Mouse (Mus musculus) lung, embryonic 16.5 days (tissue): ENCODE data around the gene Ccl8. TPM values are rescaled to one million over a fixed set of nuclear protein-coding genes. Genes with fewer than 3 reads are reported as not detected.

Experiments
- ATAC-seq: fragments of 200-750 bp; cut with Nextera tagmentation; 2 replicates; pipeline ENCODE4 v1.8.0; 2017; ENCODE audit warnings: low read depth, mild to moderate bottlenecking, moderate library complexity
- H3K27ac ChIP-seq: fragments of 300-500 bp; sonication (generic); 2 replicates; pipeline ENCODE4 v1.5.1; 2014; ENCODE audit warnings: mild to moderate bottlenecking, control low read depth, low read length
- H3K27me3 ChIP-seq: fragments of 300-500 bp; sonication (generic); 2 replicates; pipeline ENCODE4 v1.6.1; 2014; ENCODE audit warnings: low read depth, low read length, mixed read lengths; ENCODE audit not compliant: control insufficient read depth, insufficient read depth
- H3K36me3 ChIP-seq: fragments of 300-500 bp; sonication (generic); 2 replicates; pipeline ENCODE4 v1.6.1; 2014; ENCODE audit warnings: low read length; ENCODE audit not compliant: control insufficient read depth, insufficient read depth
- H3K4me1 ChIP-seq: fragments of 300-500 bp; sonication (generic); replicated peaks from 2 replicates; pipeline ENCODE4 v1.6.1; 2014; ENCODE audit warnings: low read length, mixed read lengths; ENCODE audit not compliant: control insufficient read depth, insufficient read depth
- H3K4me2 ChIP-seq: fragments of 300-500 bp; sonication (generic); 2 replicates; pipeline ENCODE4 v1.6.1; 2014; ENCODE audit warnings: low read depth, low read length, control low read depth
- H3K4me3 ChIP-seq: fragments of 300-500 bp; sonication (generic); 2 replicates; pipeline ENCODE4 v1.5.1; 2014; ENCODE audit warnings: mild to moderate bottlenecking, low read length, control low read depth
- H3K9ac ChIP-seq: fragments of 300-500 bp; sonication (generic); 2 replicates; pipeline ENCODE4 v1.6.1; 2014; ENCODE audit warnings: low read length, control low read depth
- H3K9me3 ChIP-seq: fragments of 300-500 bp; sonication (generic); 2 replicates; pipeline ENCODE4 v1.6.1; 2016; ENCODE audit warnings: low read length; ENCODE audit not compliant: control insufficient read depth
- WGBS: fragments of 180-500 bp; shearing (Covaris S2); extraction: QIAGEN DNeasy Blood & Tissue Kit; methylation state at CpG from one replicate; pipeline ENCODE4 v1.1.7; 2014; 5-methylcytosine and 5-hydroxymethylcytosine counted together
- polyA plus RNA-seq: library from polyadenylated mRNA; unstranded; fragments of >200 nt; fragmentation: Nextera tagmentation; extraction: Ambion mirVana; gene quantifications from 2 replicates; pipeline ENCODE4 v1.2.1, GENCODE M21; 2015

Ccl8 gene
- not detected in 2 replicates for polyA plus RNA-seq

- Histone ChIP-seq H3K4me3 (no peak within 1 kb of the TSS), H3K36me3 (no peaks in the 10 kb centered on the region), H3K9me3 (no peaks in the 10 kb centered on the region), H3K9ac (no peak within 1 kb of the TSS), H3K27ac (no peak within 1 kb of the TSS), H3K4me1 (no peaks in the 10 kb centered on the region), H3K27me3 (no peaks in the 10 kb centered on the region), H3K4me2 (no peak within 1 kb of the TSS)
- no peak for ATAC-seq
- WGBS = 90% methylated on average over 3 of the region's 3 CpGs
Measured at GRCm38 (mm10) chr11:82114885-82115284, at the start of gene Ccl8. TSS of gene Ccl8 (plus strand) at chr11:82115185.

- 67% methylated on average over 7 of the region's 7 CpGs for WGBS
- H3K9ac ChIP-seq = no peak overlapping the region
- no peak for ATAC-seq
- H3K27me3 ChIP-seq = no peaks in the 10 kb centered on the region
- no peak overlapping the region for H3K27ac ChIP-seq
- H3K36me3 ChIP-seq = no peaks in the 10 kb centered on the region
- no peaks in the 10 kb centered on the region for H3K9me3 ChIP-seq
- no peak overlapping the region for H3K4me2 ChIP-seq
- H3K4me3 ChIP-seq = no peak overlapping the region
- H3K4me1 ChIP-seq = no peaks in the 10 kb centered on the region
Measured at GRCm38 (mm10) chr11:82066953-82067571, 47.9 kb upstream of the Ccl8 start.

DNA sequence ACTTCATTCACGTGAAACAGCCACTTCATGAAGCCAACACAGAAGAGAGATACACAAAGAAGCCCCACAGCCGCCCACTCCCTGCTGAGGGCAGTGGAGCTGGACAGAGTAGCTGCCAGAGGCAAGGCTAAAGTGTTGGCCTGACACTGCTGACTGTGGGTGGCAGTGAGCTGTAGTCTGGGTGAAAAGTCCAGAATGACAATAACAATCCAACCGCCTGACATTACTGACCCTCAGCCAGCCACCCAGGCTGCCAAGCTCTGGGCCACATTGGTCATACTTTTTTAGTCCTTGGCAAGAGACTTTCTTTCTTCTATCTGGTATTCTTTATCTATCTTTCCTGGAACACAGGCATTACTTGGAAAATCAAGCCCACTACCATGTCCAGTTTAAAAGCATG, 43.9 kb upstream of the Ccl8 start:
- H3K27ac ChIP-seq = no peak overlapping the region
- no peak for ATAC-seq
- WGBS = 70% methylated on average over 3 of the region's 3 CpGs

DNA sequence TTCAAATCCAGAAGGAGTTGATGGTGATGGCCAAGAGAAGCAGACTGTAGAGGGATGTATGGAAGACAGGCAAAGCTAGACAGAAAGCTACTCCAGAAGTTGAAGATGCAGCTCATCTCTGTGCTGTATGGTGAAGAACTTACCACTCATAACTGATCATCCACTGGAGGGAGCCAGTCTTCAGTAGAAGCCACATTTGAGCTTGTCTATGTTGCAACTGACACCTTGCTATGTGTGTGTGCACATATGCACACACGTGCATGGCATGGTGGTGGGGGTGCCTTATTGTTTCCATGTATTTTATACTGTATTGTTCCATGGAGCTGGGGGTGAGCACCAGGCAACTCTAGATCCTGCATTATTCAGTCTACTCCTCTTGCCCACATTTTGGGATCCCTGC, 42.6 kb upstream of the Ccl8 start:
- Histone ChIP-seq H3K4me3 (no peak overlapping the region), H3K27ac (no peak overlapping the region), H3K9ac (no peak overlapping the region), H3K27me3 (no peaks in the 10 kb centered on the region), H3K9me3 (no peaks in the 10 kb centered on the region), H3K36me3 (no peaks in the 10 kb centered on the region), H3K4me1 (no peaks in the 10 kb centered on the region), H3K4me2 (no peak overlapping the region)
- no peak for ATAC-seq
- WGBS = 65% methylated on average over 1 of the region's 1 CpGs

More for the DNA sequence above, 43.9 kb upstream of the Ccl8 start:
- Histone ChIP-seq H3K4me2 (no peak overlapping the region), H3K9me3 (no peaks in the 10 kb centered on the region), H3K27me3 (no peaks in the 10 kb centered on the region), H3K36me3 (no peaks in the 10 kb centered on the region), H3K4me3 (no peak overlapping the region), H3K9ac (no peak overlapping the region), H3K4me1 (no peaks in the 10 kb centered on the region)

DNA sequence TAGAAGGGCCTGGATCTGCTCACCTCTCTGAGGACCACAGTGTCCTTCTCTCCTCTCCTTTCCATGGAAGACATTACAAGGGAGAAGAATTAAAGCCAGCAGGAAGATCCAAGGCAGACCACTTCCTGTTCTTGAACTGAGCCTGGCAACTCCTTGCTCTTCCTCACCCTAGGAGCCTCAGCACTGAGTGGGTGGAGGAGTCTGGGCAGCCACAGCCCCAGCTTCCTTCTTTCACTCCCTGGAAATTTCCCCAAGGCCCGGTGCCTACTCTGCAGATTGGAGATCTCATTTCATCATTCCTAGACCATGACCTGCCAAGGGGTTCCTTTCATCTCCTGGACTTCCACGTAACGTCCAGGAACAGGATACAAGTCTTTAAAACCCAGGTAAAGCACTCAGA, 42.0 kb upstream of the Ccl8 start:
- no peak overlapping the region for H3K4me3 ChIP-seq
- H3K4me1 ChIP-seq = no peaks in the 10 kb centered on the region
- no peaks in the 10 kb centered on the region for H3K36me3 ChIP-seq
- no peak overlapping the region for H3K27ac ChIP-seq
- H3K4me2 ChIP-seq = no peak overlapping the region
- 76% methylated on average over 3 of the region's 3 CpGs for WGBS
- H3K9ac ChIP-seq = no peak overlapping the region
- ATAC-seq = no peak
- H3K9me3 ChIP-seq = no peaks in the 10 kb centered on the region
- H3K27me3 ChIP-seq = no peaks in the 10 kb centered on the region

GRCm38 (mm10) chr11:82073686-82074085, 41.3 kb upstream of the Ccl8 start:
- Histone ChIP-seq H3K27me3 (no peaks in the 10 kb centered on the region), H3K36me3 (no peaks in the 10 kb centered on the region), H3K4me1 (no peaks in the 10 kb centered on the region), H3K9ac (no peak overlapping the region), H3K4me3 (no peak overlapping the region), H3K4me2 (no peak overlapping the region), H3K9me3 (no peaks in the 10 kb centered on the region), H3K27ac (no peak overlapping the region)
- ATAC-seq = no peak
- WGBS = 66% methylated on average over 3 of the region's 3 CpGs

DNA sequence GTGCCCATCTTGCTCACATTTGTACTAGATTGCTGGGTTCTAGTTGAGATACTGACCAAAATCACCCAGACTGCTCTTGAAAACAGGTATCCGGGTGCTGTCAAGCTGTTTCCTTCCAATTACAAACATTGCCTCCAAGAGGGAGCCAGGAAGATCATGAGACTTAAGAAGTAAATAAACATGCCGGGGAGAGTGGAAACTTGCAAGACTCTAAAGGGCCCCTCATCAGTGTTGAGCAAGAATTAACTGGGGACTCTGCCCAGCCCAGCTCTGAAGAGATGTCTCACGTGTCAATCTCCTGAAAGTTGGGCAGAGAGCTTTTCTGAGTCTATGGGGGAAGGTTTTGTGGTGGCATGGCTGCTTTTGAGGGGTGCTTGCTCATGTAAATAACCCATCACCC, 38.0 kb upstream of the Ccl8 start:
- Histone ChIP-seq H3K9me3 (0 out of 2 replicates have a peak, but pooled peaks cover 2% of the 10 kb centered on the region), H3K9ac (no peak overlapping the region), H3K27ac (no peak overlapping the region), H3K4me1 (no peaks in the 10 kb centered on the region), H3K27me3 (no peaks in the 10 kb centered on the region), H3K4me3 (no peak overlapping the region), H3K36me3 (no peaks in the 10 kb centered on the region), H3K4me2 (no peak overlapping the region)
- ATAC-seq = no peak
- 28% methylated on average over 3 of the region's 3 CpGs for WGBS

DNA sequence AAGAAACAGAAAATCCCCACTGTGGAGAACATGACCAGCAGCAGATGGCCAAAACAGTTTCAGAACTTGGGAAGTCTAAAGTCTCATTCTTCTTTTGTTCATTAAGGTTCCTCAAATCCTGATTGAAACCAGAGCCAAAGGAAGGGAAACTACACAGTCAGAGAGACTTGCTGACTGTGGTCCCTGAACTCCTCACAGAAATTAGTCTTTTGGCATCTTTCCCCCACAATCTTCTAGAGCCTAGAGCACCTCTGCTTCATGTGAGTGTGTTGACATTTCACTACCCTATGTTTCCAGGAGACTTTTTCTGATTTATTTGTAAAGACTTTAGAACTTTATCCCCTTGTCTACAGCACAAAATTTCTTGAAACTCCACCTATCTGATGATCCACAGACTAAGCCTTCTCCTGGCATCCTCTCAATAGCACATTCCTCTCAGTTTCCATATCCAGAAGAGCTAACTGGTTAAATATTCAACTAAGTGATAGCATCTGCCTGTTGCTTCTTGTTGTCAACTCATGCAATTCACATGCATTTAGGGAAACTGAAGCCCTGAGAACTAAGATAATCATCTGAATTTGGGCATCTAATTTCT, 36.8 kb upstream of the Ccl8 start:
- Histone ChIP-seq H3K9me3 (0 out of 2 replicates have a peak, but pooled peaks cover 2% of the 10 kb centered on the region), H3K27me3 (no peaks in the 10 kb centered on the region), H3K36me3 (no peaks in the 10 kb centered on the region), H3K4me2 (no peak overlapping the region), H3K9ac (no peak overlapping the region), H3K4me1 (no peaks in the 10 kb centered on the region), H3K4me3 (no peak overlapping the region), H3K27ac (no peak overlapping the region)
- ATAC-seq = no peak

DNA sequence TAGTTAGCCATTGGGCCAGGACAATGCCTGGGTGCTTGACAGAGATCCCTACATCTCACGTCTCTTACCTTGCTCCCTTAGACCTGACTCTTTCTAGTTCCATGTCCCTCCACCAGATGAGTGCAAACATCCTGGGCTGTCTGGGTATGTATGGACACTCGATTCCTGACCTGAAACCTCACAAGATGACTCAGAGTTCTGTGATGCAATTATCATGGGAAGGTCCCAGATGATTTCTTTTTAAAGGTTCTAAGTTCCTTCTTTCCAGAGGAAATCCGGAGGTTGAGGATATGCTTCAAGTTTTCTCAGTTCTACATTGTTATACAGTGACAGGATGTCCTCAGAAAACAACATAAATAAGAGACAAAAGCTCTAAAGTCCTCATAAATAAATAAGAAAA, 34.1 kb upstream of the Ccl8 start:
- ATAC-seq = no peak
- no peaks in the 10 kb centered on the region for H3K27me3 ChIP-seq
- no peak overlapping the region for H3K27ac ChIP-seq
- 0 out of 2 replicates have a peak, but pooled peaks cover 2% of the 10 kb centered on the region for H3K9me3 ChIP-seq
- H3K9ac ChIP-seq = no peak overlapping the region
- no peak overlapping the region for H3K4me2 ChIP-seq
- no peak overlapping the region for H3K4me3 ChIP-seq
- WGBS = 62% methylated on average over 3 of the region's 3 CpGs
- H3K36me3 ChIP-seq = no peaks in the 10 kb centered on the region
- no peaks in the 10 kb centered on the region for H3K4me1 ChIP-seq
